Mouse (Mus musculus) C2C12 (cell line): ENCODE measurements around the gene Zap70. TPM values are rescaled to one million over a fixed set of nuclear protein-coding genes. Genes with fewer than 3 reads are reported as not detected.

Experiments
- H3K27me3 ChIP-seq: one replicate; pipeline ENCODE4 v1.6.1; 2011; ENCODE audit not compliant: control insufficient read depth, insufficient read depth, insufficient read length
- H3K36me3 ChIP-seq: one replicate; pipeline ENCODE4 v1.6.1; 2011; ENCODE audit not compliant: control insufficient read depth, insufficient read depth
- H3K4me3 ChIP-seq: one replicate; pipeline ENCODE4 v1.5.1; 2011; ENCODE audit warnings: mild to moderate bottlenecking, control low read depth; ENCODE audit not compliant: poor library complexity, insufficient read depth, severe bottlenecking
- H3K79me2 ChIP-seq: one replicate; pipeline ENCODE4 v1.6.1; 2011; ENCODE audit not compliant: control insufficient read depth, insufficient read depth
- H3K79me3 ChIP-seq: one replicate; pipeline ENCODE4 v1.6.1; 2011; ENCODE audit warnings: low read depth, control low read depth
- H3ac ChIP-seq: one replicate; pipeline ENCODE3; 2011; ENCODE audit warnings: low read depth; ENCODE audit not compliant: control insufficient read depth, insufficient read length
- CEBPB ChIP-seq: IDR thresholded peaks from one replicate; pipeline ENCODE4 v1.6.1; 2011; ENCODE audit warnings: low read depth, mild to moderate bottlenecking, control low read depth, moderate library complexity
- CTCF ChIP-seq: IDR thresholded peaks from one replicate; pipeline ENCODE4 v1.5.1; 2011; ENCODE audit not compliant: control insufficient read depth, insufficient read depth, insufficient read length
- FOSL1 ChIP-seq: IDR thresholded peaks from one replicate; pipeline ENCODE4 v1.8.0; 2011; ENCODE audit warnings: mild to moderate bottlenecking, low read length; ENCODE audit not compliant: poor library complexity, insufficient read depth, severe bottlenecking
- MAX ChIP-seq: IDR thresholded peaks from one replicate; pipeline ENCODE4 v1.6.1; 2011; ENCODE audit warnings: mild to moderate bottlenecking, control low read depth
- MYOD1 ChIP-seq: IDR thresholded peaks from one replicate; pipeline ENCODE4 v1.6.1; 2011; ENCODE audit warnings: low read depth; ENCODE audit not compliant: control insufficient read depth, insufficient read length
- MYOG ChIP-seq: IDR thresholded peaks from one replicate; pipeline ENCODE4 v1.6.1; 2011; ENCODE audit not compliant: control insufficient read depth, insufficient read length; ENCODE audit errors: extremely low read depth
- USF1 ChIP-seq: IDR thresholded peaks from one replicate; pipeline ENCODE4 v1.6.1; 2011; ENCODE audit warnings: low read depth, mild to moderate bottlenecking, control low read depth, moderate library complexity
- polyA plus RNA-seq: library from polyadenylated mRNA; unstranded; fragments of >200 nt; fragmentation: generic; extraction: Trizol; gene quantifications from one replicate; pipeline ENCODE4 v1.2.1, GENCODE M21; 2012; ENCODE audit warnings: missing spikeins

Zap70 gene
- polyA plus RNA-seq, 1 experiment: not detected

GRCm38 (mm10) chr1:36739231-36739630 is 22.4 kb upstream of the Zap70 start:
- TF ChIP-seq CTCF (no peak), MYOG (no peak), MAX (no peak), MYOD1 (no peak), FOSL1 (no peak), CEBPB (no peak), USF1 (no peak)
- Histone ChIP-seq H3K79me2 (no peaks in the 10 kb centered on the region), H3K4me3 (no peak overlapping the region), H3K79me3 (no peaks in the 10 kb centered on the region), H3K36me3 (no peaks in the 10 kb centered on the region), H3K27me3 (peaks cover 5% of the 10 kb centered on the region), H3ac (no peak overlapping the region)

DNA sequence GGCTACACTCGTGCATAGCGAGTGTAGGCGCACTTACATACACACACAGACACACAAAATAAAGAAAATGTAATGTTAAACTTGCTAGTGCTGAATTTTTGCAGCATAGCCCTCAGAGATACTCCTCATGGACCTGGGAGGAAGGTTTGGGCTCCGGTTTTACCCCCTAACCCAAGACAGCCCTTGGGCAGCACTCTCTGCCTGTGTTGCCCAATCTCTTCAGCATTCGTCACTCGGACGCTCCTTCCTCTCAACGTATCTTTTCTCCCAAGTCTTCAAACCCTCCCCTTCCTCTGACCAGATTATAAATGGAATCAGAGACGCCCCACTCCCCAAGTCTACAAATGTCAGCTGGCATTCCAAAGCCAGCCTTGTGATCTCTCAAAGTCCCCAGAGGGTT is 18.6 kb upstream of the Zap70 start:
- Histone ChIP-seq H3K27me3 (peaks cover 5% of the 10 kb centered on the region), H3K79me2 (no peaks in the 10 kb centered on the region), H3K4me3 (no peak overlapping the region), H3K36me3 (no peaks in the 10 kb centered on the region), H3K79me3 (no peaks in the 10 kb centered on the region), H3ac (no peak overlapping the region)
- TF ChIP-seq CEBPB (no peak), MYOD1 (no peak), MYOG (no peak), USF1 (no peak), FOSL1 (no peak), MAX (no peak)

GRCm38 (mm10) chr1:36744268-36744944 is 17.2 kb upstream of the Zap70 start:
- H3K36me3 ChIP-seq: no peaks in the 10 kb centered on the region
- H3ac ChIP-seq: no peak overlapping the region
- H3K27me3 ChIP-seq: peaks cover 5% of the 10 kb centered on the region
- no peaks in the 10 kb centered on the region for H3K79me3 ChIP-seq
- H3K4me3 ChIP-seq: no peak overlapping the region
- TF ChIP-seq MYOG (no peak), CEBPB (no peak), MAX (no peak), FOSL1 (no peak), CTCF (no peak), MYOD1 (no peak), USF1 (no peak)
- no peaks in the 10 kb centered on the region for H3K79me2 ChIP-seq

DNA sequence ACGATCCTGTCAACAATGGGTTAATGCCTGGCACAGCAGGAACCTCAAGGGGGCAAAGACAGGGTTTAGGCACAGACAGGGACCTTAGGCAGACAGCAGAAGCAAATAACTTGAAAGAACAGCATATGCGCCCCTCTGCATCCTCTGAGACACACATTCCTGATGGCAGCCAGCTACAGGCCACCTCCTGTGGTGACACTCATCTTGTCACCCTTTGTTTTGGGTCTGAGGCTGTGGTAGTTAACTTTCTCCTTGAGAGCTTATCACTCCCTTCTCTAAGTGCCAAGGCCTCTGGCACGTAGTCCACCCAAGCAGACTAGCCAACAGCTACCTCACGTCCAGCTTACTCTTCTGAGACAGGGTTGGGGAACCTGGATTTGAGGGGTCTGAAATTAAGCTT is 15.9 kb upstream of the Zap70 start:
- Histone ChIP-seq H3K36me3 (no peaks in the 10 kb centered on the region), H3K4me3 (no peak overlapping the region), H3K79me3 (no peaks in the 10 kb centered on the region), H3K27me3 (peaks cover 3% of the 10 kb centered on the region), H3ac (no peak overlapping the region), H3K79me2 (no peaks in the 10 kb centered on the region)
- no peak for TF ChIP-seq MYOG
- no peak for TF ChIP-seq MAX
- no peak for TF ChIP-seq CTCF
- no peak for TF ChIP-seq MYOD1
- TF ChIP-seq USF1: no peak
- no peak for TF ChIP-seq FOSL1
- TF ChIP-seq CEBPB: no peak

- no peaks in the 10 kb centered on the region for H3K79me2 ChIP-seq
- no peak for TF ChIP-seq USF1
- H3K27me3 ChIP-seq: no peaks in the 10 kb centered on the region
- H3K79me3 ChIP-seq: no peaks in the 10 kb centered on the region
- no peak overlapping the region for H3K4me3 ChIP-seq
- no peak overlapping the region for H3ac ChIP-seq
- H3K36me3 ChIP-seq: no peaks in the 10 kb centered on the region
Observed at GRCm38 (mm10) chr1:36746452-36746851, 15.1 kb upstream of the Zap70 start.

DNA sequence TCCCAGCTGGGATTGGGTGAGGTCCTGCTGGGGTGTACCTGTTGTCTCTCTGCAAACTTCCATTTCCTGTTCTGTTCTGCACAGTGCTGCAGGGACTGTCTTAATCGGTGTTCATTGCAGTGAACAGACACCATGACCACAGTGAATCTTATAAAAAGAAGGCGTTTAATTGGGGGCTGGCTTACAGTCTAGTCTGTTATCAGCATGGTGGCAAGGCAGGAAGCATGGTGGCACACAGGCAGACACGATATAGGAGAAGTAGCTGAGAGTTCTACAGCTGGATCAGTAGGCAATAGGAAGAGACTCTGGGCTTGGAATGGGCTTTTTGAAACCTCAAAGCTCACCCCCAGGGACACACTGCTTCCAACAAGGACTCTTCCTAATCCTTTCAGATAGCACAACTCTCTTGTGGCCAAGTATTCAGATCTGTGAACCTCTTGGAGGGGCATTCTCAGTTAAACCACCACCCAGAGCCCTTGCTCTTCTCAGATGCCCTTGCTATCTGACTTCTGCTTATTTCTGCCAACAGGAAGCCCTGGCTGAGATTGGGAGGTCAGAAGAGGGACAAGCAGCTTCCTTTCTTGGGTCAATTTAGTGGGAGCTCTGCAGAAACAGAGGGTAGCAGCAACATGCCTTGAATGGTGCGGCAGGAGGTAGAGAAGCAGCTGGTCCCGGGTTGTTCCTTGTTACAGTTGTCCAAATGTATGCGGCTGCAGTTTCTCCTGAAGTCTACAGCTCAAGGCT is 7.5 kb upstream of the Zap70 start:
- Histone ChIP-seq H3K4me3 (no peak overlapping the region), H3K79me3 (no peaks in the 10 kb centered on the region), H3K36me3 (no peaks in the 10 kb centered on the region), H3K27me3 (peaks cover 10% of the 10 kb centered on the region), H3ac (no peak overlapping the region), H3K79me2 (no peaks in the 10 kb centered on the region)
- TF ChIP-seq CTCF (no peak), MAX (no peak), FOSL1 (no peak), MYOD1 (no peak), MYOG (no peak), USF1 (no peak), CEBPB (no peak)
